Mouse (Mus musculus) mouse embryonic stem cell (cell line): ENCODE results near the gene Rnf213.

Source experiments
- in situ Hi-C, 2 experiments: fragments of 300-500 bp; cut with MboI; formaldehyde crosslinking; loops; 1 replicate in 1 of 2; 3 replicates in 1 of 2; pipeline ENCODE4 v1.14.3; 2019 to 2020; ENCODE audit warnings: low sequenced_read_pairs in 2 of 2, low pct_unique_long_range_greater_than_20kb in 1 of 2, mixed read lengths in 1 of 2; ENCODE audit not compliant: unreplicated experiment in 1 of 2

Rnf213 gene

DNA sequence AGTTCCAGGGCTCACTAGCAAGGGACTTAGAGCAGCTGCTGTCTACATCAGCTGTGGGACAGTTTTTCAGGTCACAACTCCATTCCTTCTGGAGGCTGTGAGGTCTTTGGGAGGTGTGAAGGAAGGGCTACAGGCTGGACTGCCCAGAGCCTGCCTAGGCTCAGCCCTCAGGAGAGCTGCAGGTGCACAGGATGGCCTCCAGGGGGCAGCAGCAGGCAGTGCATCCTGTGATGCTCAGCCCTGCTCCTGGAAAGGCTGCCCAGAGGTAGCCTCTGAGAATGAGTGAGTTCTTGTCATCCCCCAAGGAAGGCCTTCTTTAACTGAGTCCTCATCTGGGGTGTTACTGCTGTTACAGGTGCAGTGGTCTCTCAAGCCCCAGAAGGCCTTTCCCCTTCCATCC lies 110.8 kb downstream of the Rnf213 start:
- in situ Hi-C loops, result loop anchor here in 1 of 2 experiments (10.0 kb wide), 1 partner anchor 401 kb away; no protein-coding TSS in a partner anchor

DNA sequence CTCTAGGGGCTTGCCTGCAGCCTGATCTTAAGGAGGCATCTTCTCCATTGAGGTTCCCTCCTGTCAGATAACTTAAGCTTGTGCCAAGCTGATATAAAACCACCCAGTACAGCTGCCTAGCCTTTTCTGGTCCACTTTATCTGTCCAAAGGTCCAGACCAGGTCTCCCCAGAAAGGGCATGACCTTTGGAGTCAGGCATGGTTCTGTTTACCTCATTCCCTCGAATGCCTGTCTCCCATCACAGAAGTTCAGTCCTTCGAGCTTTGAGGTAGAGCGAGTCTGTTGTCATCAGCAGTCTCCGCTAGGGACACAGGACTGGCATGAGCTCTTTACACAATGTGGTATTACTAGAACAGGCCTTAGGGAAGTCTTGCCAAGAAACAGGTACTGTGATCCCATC lies 113.5 kb downstream of the Rnf213 start:
- in situ Hi-C loops, result loop anchor here in 1 of 2 experiments (10.0 kb wide), 1 partner anchor 398 kb away; no protein-coding TSS in a partner anchor

DNA sequence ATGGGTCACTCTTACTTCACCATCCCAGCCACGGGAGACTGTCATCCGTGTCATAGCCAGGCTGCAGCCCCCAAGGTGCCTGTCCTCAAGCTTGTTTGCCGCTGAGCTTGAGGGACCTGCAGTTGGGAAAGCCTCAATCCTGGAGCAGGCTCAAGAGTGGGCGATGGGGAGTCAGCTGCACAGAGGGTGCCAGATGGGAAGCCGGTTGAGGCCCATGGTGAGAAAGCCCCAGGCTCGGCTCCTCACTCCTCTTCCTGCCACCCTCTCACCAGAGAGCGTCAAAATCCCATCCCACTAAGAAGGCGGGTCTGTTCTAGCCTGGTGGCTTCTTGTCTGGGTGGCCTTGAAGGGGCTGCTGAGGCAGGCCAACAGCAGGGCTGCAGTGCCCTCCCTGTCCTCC lies 114.9 kb downstream of the Rnf213 start:
- in situ Hi-C loops, result loop anchor here in 1 of 2 experiments (10.0 kb wide), 1 partner anchor 397 kb away; no protein-coding TSS in a partner anchor

DNA sequence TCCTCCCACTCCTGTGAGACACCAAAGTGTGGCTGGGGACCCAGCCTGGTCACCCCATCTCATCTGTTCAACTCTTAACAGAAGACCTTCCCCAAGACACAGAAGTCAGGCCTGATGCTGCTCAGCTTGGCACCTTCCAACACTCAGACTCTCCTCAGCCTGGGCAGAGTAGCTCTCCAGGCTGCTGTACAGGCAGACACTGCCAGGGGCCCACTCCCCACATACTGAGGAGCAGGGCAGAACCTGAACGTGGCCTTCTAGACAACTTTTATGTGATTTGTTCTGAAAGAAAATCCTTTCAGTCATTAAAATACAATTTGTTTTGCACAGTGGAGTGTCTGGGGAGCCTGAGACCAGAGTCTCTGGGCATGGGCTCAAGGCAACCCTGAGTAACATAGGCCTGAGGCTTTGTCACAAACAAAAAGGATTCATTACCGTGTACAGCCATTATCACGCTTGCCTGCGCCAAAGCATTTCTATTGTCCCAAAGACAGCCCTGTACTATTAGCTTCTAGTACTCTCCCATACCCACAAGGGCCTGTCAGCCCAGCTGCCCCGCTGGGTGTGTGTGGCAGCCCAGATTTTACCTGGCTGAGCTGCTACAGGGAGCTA lies 116.4 kb downstream of the Rnf213 start:
- in situ Hi-C loops, result loop anchor here in 1 of 2 experiments (10.0 kb wide), 1 partner anchor 396 kb away; no protein-coding TSS in a partner anchor

DNA sequence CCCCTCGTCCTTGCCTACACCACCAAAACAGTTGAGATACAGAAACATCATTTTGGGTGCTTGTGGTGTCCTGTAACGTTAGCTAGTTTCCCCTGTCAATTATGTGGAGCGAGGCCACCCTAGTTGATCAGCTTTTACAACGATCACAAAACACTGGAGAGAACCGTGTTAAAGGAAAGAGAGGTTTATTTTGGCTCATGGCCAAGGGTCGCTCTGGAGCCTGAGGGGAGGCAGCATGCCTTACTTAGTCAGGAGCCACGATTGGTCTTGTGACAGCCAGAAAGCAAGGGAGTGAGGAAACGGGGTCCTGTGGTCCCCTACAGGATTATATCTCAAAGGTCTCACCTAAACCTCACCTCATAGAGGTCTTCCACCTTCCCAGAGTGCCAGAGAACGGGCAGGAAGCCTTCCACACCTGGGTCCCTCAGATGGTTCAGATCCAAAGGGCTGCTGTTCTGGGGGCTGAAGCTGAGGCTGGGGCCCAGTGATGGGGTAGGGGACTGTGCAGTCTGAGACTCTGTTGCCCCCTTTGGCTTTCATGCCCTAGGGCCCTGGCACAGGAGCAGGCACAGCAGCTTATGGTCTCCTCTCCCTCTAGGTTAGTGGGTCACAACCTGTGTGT lies 120.2 kb downstream of the Rnf213 start:
- in situ Hi-C loops, result loop anchor here in 1 of 2 experiments (10.0 kb wide), 1 partner anchor 392 kb away; no protein-coding TSS in a partner anchor

DNA sequence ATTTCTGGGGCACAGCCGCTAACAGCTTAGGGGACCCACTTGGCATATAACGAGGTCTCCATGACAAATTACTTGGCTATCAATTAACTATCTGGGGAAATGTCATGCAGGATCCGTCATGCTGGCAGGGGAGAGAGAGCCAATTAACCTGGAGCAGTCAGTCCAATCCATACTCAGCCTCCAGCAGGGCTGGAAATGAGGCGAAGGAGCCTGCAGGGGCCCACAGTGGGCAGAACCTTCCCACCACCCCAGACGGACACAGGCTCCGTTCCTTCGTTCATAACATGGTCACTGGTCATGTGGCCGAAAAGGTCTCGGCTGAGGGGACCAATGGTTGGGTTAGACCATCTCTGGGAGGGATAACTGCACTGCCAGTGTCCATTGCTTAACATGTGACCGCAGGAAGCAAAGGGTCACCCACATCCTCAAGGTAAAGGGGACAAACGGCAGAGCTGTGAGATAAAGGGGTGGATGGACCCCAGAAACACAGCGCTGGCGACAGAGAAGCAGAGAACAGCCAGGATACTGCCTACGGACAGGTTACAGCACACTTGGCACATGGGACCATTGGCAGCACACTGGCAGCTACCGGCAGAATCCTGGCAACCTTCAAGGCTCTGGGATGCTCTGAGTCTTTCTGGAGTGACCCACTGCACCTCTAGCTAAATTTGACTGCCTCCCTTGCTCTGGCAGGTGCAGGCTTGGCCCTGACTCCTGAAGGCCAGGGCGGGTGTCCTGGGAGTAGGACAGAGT lies 121.4 kb downstream of the Rnf213 start:
- in situ Hi-C loops, result loop anchor here in 1 of 2 experiments (10.0 kb wide), 1 partner anchor 391 kb away; no protein-coding TSS in a partner anchor

DNA sequence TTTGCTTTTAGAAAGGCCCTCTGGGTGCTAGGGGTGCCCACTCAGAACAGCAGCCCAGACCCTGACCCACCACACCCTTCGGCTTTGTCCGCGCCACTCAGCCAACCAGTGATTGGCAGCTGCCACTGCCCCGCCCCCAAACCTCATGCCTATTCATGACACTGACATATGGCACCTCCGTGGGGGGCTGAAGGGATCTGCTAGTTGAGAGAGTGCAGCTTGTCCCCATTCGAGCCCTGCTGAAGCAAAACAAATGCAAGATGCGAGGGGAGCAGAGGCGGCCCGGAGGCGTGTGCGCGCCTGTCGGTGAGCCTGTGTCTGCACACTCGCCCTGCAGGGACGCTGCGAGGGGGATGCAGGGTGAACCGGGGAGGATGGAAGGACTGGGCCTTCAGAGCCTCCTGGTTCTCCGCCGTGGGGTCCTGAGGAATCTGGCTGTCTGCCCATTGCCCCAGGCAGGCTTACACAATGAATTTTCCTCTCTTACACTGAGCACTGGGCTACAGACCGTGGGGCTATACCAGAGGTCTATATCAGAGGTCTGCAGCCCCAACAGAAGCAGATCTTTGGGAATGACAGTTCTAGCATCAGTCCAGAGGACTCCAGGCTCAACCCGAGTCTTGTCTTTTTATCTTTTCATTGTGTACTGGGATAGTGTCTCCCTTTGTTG lies 122.2 kb downstream of the Rnf213 start:
- in situ Hi-C loops, result loop anchor here in 1 of 2 experiments (10.0 kb wide), 1 partner anchor 390 kb away; no protein-coding TSS in a partner anchor

DNA sequence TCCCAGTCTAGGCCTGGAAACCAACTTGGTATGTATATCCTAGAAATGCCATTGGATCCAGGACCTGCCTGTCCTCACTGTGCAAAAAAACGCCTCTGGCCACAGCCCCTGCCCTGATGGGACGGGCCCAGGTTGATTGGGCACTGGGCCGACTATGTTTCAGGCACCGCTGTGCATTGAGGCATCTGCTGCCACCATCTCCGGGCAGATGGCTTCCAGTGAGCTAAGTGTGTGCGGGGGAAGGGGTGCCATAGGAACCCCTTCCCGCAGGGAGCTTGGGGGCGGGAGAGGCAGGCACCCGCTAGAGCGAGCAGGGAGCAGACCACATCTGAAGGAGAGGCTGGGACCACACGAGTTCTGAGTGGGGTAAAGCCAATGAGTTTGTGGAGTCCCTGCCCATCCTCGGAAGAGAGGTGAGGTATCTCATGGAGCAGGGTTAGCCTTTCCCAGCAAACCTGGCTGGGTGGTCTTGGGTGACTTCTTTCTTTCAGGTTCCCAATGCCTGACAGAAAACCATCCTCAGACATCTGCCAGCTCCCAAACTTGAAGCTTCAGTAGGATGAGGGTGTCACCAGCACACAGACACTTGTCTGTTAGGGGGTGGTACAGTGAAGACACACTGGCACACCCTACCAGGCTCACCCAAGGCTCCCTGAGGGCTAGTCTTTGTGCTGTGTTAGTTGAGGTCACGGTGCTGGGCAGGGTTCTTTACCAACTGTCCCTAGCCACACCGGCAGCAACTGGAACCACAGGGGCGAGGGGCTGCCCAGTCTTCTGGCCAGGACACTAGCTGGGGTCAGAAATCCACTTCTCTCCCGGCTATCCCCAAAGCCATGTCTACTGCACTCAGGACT lies 123.2 kb downstream of the Rnf213 start:
- in situ Hi-C loops, result loop anchor here in 1 of 2 experiments (10.0 kb wide), 1 partner anchor 389 kb away; no protein-coding TSS in a partner anchor

DNA sequence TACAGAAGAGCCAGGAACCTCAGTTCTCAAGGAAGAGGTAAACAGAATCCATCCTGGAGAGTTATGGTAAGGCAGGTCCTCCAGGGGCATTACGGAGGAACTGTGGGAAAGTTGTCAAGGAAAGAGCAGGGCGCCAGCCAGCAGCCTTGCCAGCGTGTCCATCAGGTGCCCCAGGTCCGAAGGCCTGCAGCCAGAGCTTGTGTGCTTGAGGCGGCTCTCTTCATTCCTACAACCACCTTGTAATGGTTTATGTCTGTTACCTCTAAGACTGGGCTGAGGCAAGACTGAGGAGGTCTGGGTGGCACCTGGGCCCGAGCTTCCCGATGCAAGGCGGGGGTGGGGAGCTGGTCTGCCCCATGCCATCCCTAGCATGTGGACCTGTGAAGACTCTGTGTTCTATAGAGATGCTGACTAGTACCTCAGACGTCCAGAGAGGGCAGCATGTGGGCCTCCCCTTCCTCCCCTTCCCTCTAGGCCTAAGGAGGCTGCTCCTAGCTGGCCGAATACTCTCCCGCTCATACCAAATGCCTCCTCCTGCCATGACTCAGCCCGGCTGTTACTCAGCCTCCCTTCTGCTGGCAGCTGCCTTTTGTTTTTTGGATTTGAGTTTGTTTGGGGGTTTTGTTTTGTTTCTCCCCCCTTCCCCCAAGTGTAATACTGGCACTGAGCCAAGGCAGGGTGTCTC lies 123.9 kb downstream of the Rnf213 start:
- in situ Hi-C loops, result loop anchor here in 1 of 2 experiments (10.0 kb wide), 1 partner anchor 388 kb away; no protein-coding TSS in a partner anchor

DNA sequence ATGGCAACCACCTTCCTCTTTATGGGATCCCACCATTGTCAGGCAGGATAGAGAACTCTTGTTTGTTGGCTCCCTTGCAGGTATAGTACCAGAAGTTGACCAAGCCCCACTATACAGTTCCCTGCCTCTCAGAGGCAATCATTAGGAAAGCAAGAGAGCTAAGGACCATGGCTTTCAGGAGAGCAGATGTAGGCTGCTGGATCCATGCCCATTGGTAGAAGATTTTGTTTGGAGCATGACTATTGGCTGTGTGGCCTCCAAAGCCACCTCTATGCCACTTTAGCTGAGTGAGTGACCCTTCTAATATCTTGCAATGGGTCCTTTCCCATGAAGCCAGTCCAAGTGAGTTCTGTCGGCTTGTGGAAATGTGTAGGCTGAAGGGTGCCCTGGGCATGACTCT lies 126.5 kb downstream of the Rnf213 start:
- in situ Hi-C loops, result loop anchor here in 1 of 2 experiments (10.0 kb wide), 1 partner anchor 385 kb away; no protein-coding TSS in a partner anchor

DNA sequence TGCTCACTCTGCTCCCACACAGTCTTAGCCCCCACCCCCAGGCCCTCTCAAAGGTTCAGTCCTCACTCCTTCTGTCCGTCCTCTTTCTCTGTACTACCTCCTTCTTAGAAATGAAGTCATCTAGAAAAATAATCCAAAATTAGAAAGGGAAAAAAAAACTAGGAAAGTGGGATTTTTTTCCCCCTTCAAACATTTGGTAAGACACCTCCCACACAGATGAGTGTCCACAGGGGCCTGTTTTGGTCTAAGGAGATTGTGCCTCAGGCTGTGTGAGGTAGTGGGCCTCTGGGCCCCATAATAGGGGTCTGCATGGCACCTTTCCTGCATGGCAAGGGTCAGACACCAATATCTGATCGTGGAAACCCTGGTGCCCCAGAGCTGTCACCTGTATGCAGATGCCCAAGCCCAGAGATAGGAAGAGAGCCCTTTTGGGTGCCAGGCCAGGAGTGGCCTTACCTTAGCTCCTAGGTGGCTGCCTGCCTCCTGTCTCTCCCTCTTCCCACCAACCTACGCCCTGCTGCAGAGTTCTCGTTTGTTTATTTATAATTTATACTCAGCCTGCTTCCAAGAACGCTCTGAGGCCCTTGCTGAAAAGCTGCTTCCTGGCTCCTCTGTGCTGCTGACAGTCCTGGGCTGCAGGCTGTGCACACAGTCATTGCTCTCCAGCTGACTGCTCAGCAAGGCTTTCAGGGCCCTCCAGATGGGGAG lies 127.3 kb downstream of the Rnf213 start:
- in situ Hi-C loops, result no loop called here

DNA sequence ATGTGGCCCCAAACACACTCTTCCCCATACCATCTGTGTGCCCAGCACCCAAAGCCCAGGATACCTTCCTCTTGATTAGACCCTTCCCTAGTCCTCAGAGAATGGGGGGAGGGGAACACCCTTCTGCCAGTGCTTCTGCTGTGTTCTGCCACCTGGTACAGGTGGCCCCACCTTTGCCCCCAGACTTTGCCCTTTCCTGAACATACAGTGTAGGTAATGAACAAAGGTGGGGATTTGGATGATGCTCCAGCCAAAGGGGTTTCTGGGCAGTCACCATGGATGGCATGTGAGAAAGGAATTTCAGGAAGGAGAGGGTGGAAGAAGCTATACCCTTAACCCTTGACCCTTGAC lies 127.8 kb downstream of the Rnf213 start:
- in situ Hi-C loops, result no loop called here

DNA sequence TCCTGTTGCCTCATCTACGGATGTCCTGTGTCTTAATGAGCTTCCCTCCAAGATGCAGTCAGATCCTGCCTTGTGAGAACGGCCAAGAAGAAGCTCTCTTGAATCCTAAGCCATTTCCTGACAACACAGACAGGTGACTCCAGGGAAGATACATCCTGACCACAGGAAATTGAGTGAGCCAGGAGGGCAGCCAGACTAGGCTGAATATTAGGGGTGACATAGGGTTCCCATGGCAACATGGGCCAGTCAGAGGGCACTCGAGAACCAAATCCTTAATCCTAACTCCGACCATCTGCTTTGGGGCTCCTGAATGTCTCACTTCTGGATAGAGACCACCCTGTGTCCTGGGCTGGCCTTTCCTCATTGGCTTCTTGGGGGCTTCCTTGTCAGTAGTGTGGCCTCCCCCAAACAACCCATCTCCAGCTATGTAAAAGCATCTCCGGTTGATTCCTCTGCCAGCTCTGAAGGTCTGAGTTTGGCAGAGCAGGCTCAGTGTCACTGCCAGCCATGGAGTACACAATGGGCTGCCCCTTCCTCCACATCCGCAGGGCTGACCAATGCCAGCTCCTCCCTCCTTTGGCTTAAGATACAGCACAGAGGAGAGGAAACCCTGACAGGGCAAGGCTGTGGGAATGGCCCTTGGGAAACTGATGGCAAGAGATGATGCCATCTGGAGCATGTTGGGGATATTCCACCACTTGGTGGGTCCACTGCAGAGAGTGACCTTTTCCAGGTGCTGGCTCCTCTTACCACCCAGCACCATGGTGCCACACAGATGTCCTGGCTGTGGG lies 129.2 kb downstream of the Rnf213 start:
- in situ Hi-C loops, result no loop called here

DNA sequence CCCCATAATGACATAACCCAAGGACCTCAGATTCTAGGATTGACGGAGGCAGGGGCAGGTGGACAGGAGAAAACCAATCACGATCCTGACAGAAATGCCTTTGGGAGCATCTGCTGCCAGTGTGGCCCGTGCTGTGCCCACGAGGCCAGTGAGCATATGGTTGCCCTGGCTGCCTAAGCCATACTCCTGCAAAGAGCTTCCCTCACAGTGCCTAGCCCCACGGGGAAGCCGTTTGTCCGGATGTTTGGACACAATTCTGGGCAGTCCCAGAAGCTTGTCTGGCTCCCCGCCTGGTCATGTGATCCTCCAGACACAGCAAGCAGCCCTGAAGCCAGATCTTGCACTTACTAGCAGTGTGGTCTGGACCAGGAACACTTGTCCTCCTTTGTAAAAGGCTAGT lies 129.9 kb downstream of the Rnf213 start:
- in situ Hi-C loops, result no loop called here

DNA sequence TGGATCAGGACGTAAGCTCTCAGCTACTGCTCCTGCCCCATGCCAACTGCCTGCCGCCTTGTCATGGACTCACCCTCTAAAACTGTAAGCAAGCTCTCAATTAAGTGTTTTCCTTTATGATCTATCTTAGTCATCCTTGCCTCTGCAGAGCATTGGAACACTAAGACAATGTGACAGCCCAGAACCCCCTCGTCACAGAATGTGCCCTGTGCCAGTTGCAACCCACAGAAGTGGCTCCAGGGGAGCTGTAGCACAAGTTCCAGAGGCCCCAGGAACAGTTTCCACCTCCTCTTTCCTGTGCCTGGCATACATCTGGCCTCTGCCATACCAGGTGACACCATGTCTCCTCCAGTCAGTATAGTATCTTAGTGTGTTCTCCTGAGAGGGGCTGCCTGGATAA lies 130.5 kb downstream of the Rnf213 start:
- in situ Hi-C loops, result no loop called here

DNA sequence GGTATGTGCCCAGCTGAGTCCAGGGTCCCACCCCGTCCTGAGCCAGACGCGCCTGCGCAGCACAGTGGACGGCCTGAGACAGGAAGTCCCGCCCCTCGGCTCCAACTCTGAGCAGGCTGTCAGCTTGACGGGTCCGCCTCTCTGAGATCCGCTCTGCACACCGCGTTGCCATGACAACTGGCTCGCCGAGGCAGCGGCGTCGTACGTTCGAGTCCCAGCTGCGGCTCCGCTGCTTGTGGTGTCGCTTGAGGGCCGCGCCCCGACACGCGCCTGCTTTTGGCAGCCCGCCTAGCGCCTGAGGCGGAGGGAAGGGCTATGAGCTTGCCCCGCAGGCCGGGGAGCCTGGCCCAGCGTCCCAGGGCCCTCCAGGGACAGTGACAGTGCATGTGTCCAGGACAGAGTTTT lies 131.6 kb downstream of the Rnf213 start:
- in situ Hi-C loops, result no loop called here
